Mouse (Mus musculus) E14TG2a.4 (cell line): ENCODE measurements at regions not wholly inside any gene's neighbourhood (a gene's known extent, or its start where the extent isn't known, plus 50 kb on each side); places are given as distances from the start of the nearest gene placed in this dataset.

Experiments used
- CTCF ChIP-seq: conservative IDR thresholded peaks from 2 replicates; pipeline ENCODE4 v1.5.1; 2014; ENCODE audit warnings: low read length
- NANOG ChIP-seq: IDR thresholded peaks from 2 replicates; pipeline ENCODE4 v1.6.1; 2014; ENCODE audit warnings: borderline replicate concordance, low read length, mixed read lengths
- POU5F1 ChIP-seq: IDR thresholded peaks from 2 replicates; pipeline ENCODE4 v1.6.1; 2014; ENCODE audit warnings: low read length, borderline replicate concordance

DNA sequence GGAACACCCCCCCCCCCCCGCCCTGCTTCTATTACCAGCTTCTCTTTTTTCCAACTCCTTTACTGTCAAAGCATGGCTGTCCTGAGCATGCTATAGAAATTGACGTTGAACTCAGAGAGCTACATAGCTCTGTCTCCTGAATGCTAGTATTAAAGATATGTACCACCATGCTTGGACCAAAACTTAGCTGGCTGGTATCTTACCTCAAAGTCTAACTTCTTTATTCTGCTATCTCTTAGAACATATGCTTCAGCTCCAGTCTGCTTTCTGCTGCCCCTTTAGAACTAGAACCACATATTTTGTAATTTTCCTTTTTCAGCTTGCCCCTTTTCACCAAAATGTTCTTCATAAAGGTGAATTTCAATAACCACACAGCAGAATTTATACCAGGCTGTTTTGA, 205.9 kb upstream of the Sema3a start:
- no peak for TF ChIP-seq CTCF
- no peak for TF ChIP-seq POU5F1
- no peak for TF ChIP-seq NANOG
